21 mouse cellular contexts compared by ENCODE assay signal in the genomic region with DNA sequence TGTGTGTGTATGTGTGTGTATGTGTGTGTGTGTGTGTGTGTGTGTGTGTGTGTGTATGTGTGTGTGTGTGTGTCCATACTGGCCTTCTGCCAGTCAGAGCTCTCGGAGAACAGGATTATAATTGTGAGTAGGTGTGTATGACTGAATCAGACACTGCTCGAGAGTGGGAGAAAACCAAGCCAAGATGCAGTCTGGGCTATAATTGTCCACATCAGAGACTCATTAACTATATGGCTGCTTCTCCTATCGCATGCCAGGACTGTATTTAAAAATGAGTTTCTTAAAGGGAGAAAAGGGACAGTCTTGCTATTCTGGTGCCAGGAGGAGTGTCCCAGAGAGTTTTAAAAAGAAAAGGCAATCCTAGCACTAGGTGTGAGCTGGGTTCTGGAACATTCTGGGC. TPM values are rescaled to one million over a fixed set of nuclear protein-coding genes. Genes with fewer than 3 reads are reported as not detected.
DNase-seq lines count a peak whose midpoint lies in the region; ATAC-seq and TF ChIP-seq lines count a peak whose summit lies in the region.
"Had no signal": no experiment of that assay in that cellular context is flagged by ENCODE, and none has a peak within 500 bp of the region (broad histone marks: within the 10 kb centered on the region; RNA-seq: fewer than 3 reads in every experiment).

No protein-coding gene starts in this region.

- no peaks in the 10 kb centered on the region for H3K4me1 ChIP-seq in forebrain, embryonic 14.5 days (ENCODE audit: control insufficient read depth, insufficient read depth, low read length)
- H3K4me1 ChIP-seq in forebrain, embryonic 15.5 days = peaks cover 9% of the 10 kb centered on the region; the same call in 1 of the 2 replicates
- H3K4me1 ChIP-seq in lung, embryonic 15.5 days = peaks cover 28% of the 10 kb centered on the region
- no peaks in the 10 kb centered on the region for H3K4me1 ChIP-seq in stomach, postnatal 0 days (replicated peaks; ENCODE audit: control insufficient read depth, insufficient read depth)
- H3K4me1 ChIP-seq: liver, embryonic 15.5 days; stomach, embryonic 15.5 days had no signal

- H3K27me3 ChIP-seq in forebrain, embryonic 14.5 days (replicated peaks; ENCODE audit: control insufficient read depth, insufficient read depth, low read length) = no peaks in the 10 kb centered on the region
- H3K27me3 ChIP-seq in forebrain, embryonic 15.5 days = no peaks in the 10 kb centered on the region
- H3K27me3 ChIP-seq in lung, embryonic 15.5 days = no peaks in the 10 kb centered on the region
- no peaks in the 10 kb centered on the region for H3K27me3 ChIP-seq in stomach, postnatal 0 days (ENCODE audit: control insufficient read depth, insufficient read depth, low read length)
- H3K27me3 ChIP-seq: limb, embryonic 15.5 days; liver, embryonic 15.5 days; stomach, embryonic 15.5 days had no signal

- no peak for TF ChIP-seq EP300 in stomach, postnatal 0 days (optimal IDR thresholded peaks at IDR 0.05)

- peak; percentile 16 for DNase-seq in forebrain, embryonic 14.5 days (ENCODE audit: low spot score)
- DNase-seq in lung, postnatal 36 days = no peak
- peak; percentile 27 to 41 for DNase-seq in left cerebral cortex, adult 9 months (ENCODE audit: low spot score in 2 of 2)
- DNase-seq in right cerebral cortex, postnatal 36 days (ENCODE audit: low spot score in 2 of 2) = peak; percentile 26 to 55
- no peak for DNase-seq in stomach, postnatal 0 days (ENCODE audit: low spot score)
- DNase-seq in embryo, embryonic 10 days (ENCODE audit: low spot score) = no peak
- DNase-seq: adrenal gland, postnatal 14 days; cerebellum, adult 11-12 months; cerebellum, postnatal 14 days; embryo, embryonic 11 days; gastrocnemius, postnatal 25 days; layer of hippocampus, postnatal 36 days; retina, postnatal 1 day had no signal

- TF ChIP-seq CTCF in stomach, postnatal 0 days (IDR thresholded peaks at IDR 0.05; ENCODE audit: low read depth) = no peak

- no peak overlapping the region for H3K27ac ChIP-seq in forebrain, embryonic 14.5 days (ENCODE audit: low read depth, low read length)
- no peak overlapping the region for H3K27ac ChIP-seq in forebrain, embryonic 15.5 days (replicated peaks)
- peak overlapping the region; percentile 67 for H3K27ac ChIP-seq in lung, embryonic 15.5 days
- H3K27ac ChIP-seq in stomach, postnatal 0 days (replicated peaks) = no peak overlapping the region
- H3K27ac ChIP-seq: hindbrain, postnatal 0 days; limb, embryonic 15.5 days; liver, embryonic 15.5 days; stomach, embryonic 15.5 days had no signal

- H3K4me3 ChIP-seq in forebrain, embryonic 14.5 days (ENCODE audit: low read depth, low read length) = no peak overlapping the region
- no peak overlapping the region for H3K4me3 ChIP-seq in forebrain, embryonic 15.5 days
- no peak overlapping the region for H3K4me3 ChIP-seq in lung, embryonic 15.5 days
- no peak overlapping the region for H3K4me3 ChIP-seq in stomach, postnatal 0 days (ENCODE audit: low read depth, low read length)
- H3K4me3 ChIP-seq: limb, embryonic 15.5 days; liver, embryonic 15.5 days; stomach, embryonic 15.5 days had no signal

- 54% methylated on average over 3 of the region's 3 CpGs for WGBS in forebrain, embryonic 14.5 days
- 40% methylated on average over 3 of the region's 3 CpGs for WGBS in forebrain, embryonic 15.5 days
- WGBS in lung, embryonic 15.5 days = 40% methylated on average over 3 of the region's 3 CpGs
- 27% methylated on average over 3 of the region's 3 CpGs for WGBS in stomach, postnatal 0 days

- H3K9ac ChIP-seq in forebrain, embryonic 14.5 days (ENCODE audit: low read length) = no peak overlapping the region
- no peak overlapping the region for H3K9ac ChIP-seq in forebrain, embryonic 15.5 days (replicated peaks)
- H3K9ac ChIP-seq in lung, embryonic 15.5 days = no peak overlapping the region
- no peak overlapping the region for H3K9ac ChIP-seq in stomach, postnatal 0 days (ENCODE audit: low read length)
- H3K9ac ChIP-seq: limb, embryonic 15.5 days; liver, embryonic 15.5 days; stomach, embryonic 15.5 days had no signal

- H3K9me3 ChIP-seq in forebrain, embryonic 14.5 days (replicated peaks; ENCODE audit: control insufficient read depth, low read length) = no peaks in the 10 kb centered on the region
- H3K9me3 ChIP-seq in forebrain, embryonic 15.5 days = no peaks in the 10 kb centered on the region
- no peaks in the 10 kb centered on the region for H3K9me3 ChIP-seq in lung, embryonic 15.5 days
- no peaks in the 10 kb centered on the region for H3K9me3 ChIP-seq in stomach, postnatal 0 days (ENCODE audit: control insufficient read depth, low read length)
- H3K9me3 ChIP-seq: limb, embryonic 15.5 days; liver, embryonic 15.5 days; stomach, embryonic 15.5 days had no signal

- ATAC-seq in forebrain, embryonic 14.5 days = no peak
- no peak for ATAC-seq in forebrain, embryonic 15.5 days (replicated peaks)
- no peak for ATAC-seq in lung, embryonic 15.5 days (ENCODE audit: borderline replicate concordance, extremely low read depth, low FRiP score, low TSS enrichment)
- ATAC-seq in stomach, postnatal 0 days (ENCODE audit: low FRiP score, low TSS enrichment) = no peak
- ATAC-seq: hindbrain, postnatal 0 days; intestine, postnatal 0 days had no signal

- H3K4me2 ChIP-seq in forebrain, embryonic 14.5 days (ENCODE audit: low read length) = no peak overlapping the region
- H3K4me2 ChIP-seq in forebrain, embryonic 15.5 days (replicated peaks) = no peak overlapping the region
- H3K4me2 ChIP-seq in lung, embryonic 15.5 days = no peak overlapping the region
- no peak overlapping the region for H3K4me2 ChIP-seq in stomach, postnatal 0 days (replicated peaks; ENCODE audit: low read depth)
- H3K4me2 ChIP-seq: limb, embryonic 15.5 days; liver, embryonic 15.5 days; midbrain, embryonic 11.5 days; stomach, embryonic 15.5 days had no signal

- H3K36me3 ChIP-seq in forebrain, embryonic 14.5 days (ENCODE audit: control insufficient read depth, insufficient read depth, low read length) = no peaks in the 10 kb centered on the region
- H3K36me3 ChIP-seq in forebrain, embryonic 15.5 days = no peaks in the 10 kb centered on the region
- no peaks in the 10 kb centered on the region for H3K36me3 ChIP-seq in lung, embryonic 15.5 days
- no peaks in the 10 kb centered on the region for H3K36me3 ChIP-seq in stomach, postnatal 0 days (ENCODE audit: control insufficient read depth, insufficient read depth, low read length)
- H3K36me3 ChIP-seq: limb, embryonic 15.5 days; liver, embryonic 15.5 days; stomach, embryonic 15.5 days had no signal

RNA-seq across cellular contexts. Expression of gene Adpgk, which starts 58.7 kb away (rescaled TPM):
- 21.9 and 23.6 TPM in 2 replicates for polyA plus RNA-seq in forebrain, embryonic 14.5 days (2014; fragmentation: Nextera tagmentation; extraction: Ambion mirVana)
- 19.1 and 22.7 TPM in 2 replicates for polyA plus RNA-seq in forebrain, embryonic 15.5 days (2015; fragmentation: Nextera tagmentation; extraction: Ambion mirVana)
- 41.3 and 42.1 TPM in 2 replicates for polyA plus RNA-seq in lung, embryonic 15.5 days (2015; fragmentation: Nextera tagmentation; extraction: Ambion mirVana)
- polyA plus RNA-seq in stomach, postnatal 0 days (2015; fragmentation: Nextera tagmentation; extraction: Ambion mirVana) = 14.8 and 16.0 TPM in 2 replicates

Comparison
In these comparisons a context has a peak if more than half of its experiments do, and no peak if none do; other contexts are left out.
1. DNase-seq: peak in forebrain, embryonic 14.5 days (single experiment), left cerebral cortex, adult 9 months (2 of 2) and right cerebral cortex, postnatal 36 days (2 of 2); none in lung, postnatal 36 days (single experiment), stomach, postnatal 0 days (single experiment) and embryo, embryonic 10 days (single experiment).